Mouse (Mus musculus) layer of hippocampus, postnatal 10 days (tissue): ENCODE results near the gene Olfr412. TPM values are rescaled to one million over a fixed set of nuclear protein-coding genes. Genes with fewer than 3 reads are reported as not detected.

Experiments used
- DNase-seq, 2 experiments: peaks; one replicate each; pipeline ENCODE4 v3.0.0; 2021; ENCODE audit warnings: low spot score in 2 of 2
- total RNA-seq, 2 experiments: library from RNA; stranded (reverse); gene quantifications; 2 replicates each; pipeline ENCODE4 v1.2.3; 2021

Olfr412 gene
- total RNA-seq, 2 experiments from 2014 or later: not detected

DNA sequence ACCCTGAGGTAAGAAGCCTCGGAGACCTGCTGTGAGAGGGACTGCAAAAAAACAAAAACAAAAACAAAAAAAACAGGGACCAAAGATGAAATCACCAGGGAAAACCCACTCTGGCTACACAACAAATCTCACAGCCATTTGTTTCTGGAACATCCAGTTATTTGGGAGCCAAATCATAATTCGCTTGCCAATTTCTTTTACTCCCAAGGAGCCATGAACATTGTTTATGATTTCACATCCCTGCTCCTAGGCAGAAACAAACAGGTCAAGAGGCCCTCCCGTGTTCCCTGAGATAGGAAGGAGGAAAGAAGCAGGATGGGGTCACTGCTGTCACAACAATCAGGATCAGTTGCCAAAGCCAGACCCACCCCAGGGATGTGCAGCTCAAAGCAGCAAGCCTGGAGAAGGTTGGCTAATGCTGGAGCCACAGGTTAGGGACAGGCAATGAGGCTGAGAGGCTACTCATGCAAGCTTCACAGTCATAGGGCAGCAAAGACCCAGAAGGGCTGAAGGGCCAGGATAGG, 51.6 kb downstream of the Olfr412 start:
- no peak for DNase-seq

DNA sequence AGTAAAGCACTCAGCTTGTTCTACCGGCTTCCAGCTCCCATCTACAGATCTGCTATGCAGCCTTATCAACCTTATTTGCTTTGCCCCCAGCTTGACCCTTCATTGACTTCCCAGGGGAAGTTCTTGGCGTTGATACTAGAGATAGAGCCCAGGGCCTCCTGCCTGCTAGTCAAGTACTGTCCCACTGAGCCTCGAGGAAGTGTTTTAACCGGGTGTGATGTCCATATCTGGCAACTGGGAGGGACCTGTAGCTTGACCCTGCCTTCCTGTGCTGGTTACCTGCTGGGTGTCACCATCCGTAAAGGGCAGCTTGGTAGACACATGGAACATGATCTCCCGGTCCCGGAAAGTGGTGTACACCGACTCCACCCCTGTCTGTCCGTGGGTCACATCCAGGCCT, 52.2 kb downstream of the Olfr412 start:
- DNase-seq: no peak

DNA sequence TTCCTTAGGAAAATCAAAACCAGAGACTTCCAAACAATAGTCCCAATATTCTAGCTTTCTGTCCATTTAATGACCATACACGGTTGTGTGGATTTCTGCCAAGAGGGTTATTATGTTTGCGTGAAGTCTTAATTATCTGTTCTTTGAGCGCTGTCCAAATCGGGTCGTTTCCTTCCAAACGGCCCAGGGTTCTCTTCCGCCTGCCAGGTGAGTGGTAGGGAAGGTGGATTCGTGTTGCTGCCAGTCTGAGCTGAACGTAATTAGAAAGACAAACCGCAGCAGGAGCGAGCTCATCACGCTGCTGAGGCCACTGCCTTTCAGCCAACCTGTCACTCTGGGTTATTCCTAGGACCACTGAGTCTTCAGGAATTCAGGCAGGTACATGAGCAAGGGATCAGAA, 53.9 kb downstream of the Olfr412 start:
- no peak for DNase-seq

Other genes starting within 250 kb of the Olfr412 start
- gene Olfr401, start 248.4 kb upstream of the Olfr412 start, total RNA-seq: not detected
- gene Olfr402, start 208.5 kb upstream of the Olfr412 start, total RNA-seq: not detected
- gene Olfr403, start 175.8 kb upstream of the Olfr412 start, total RNA-seq: not detected
- gene Olfr43, start 150.7 kb upstream of the Olfr412 start, total RNA-seq: not detected
- not detected for gene Olfr406, start 102.3 kb upstream of the Olfr412 start, total RNA-seq
- gene Olfr59, start 78.3 kb upstream of the Olfr412 start, total RNA-seq: not detected
- gene Olfr410, start 24.0 kb upstream of the Olfr412 start, total RNA-seq: not detected
- gene Olfr411, start 9.4 kb upstream of the Olfr412 start, total RNA-seq: not detected
- 100 to 1,000 TPM; 107 to 121 TPM for gene Rap1gap2, start 248.8 kb downstream of the Olfr412 start, total RNA-seq